Mouse (Mus musculus) hindbrain, embryonic 12.5 days (tissue): ENCODE results near the gene Atg16l2. TPM values are rescaled to one million over a fixed set of nuclear protein-coding genes. Genes with fewer than 3 reads are reported as not detected.

ENCODE experiments used
- ATAC-seq: fragments of 200-750 bp; cut with Nextera tagmentation; 2 replicates; pipeline ENCODE4 v1.8.0; 2017; ENCODE audit warnings: moderate TSS enrichment; ENCODE audit not compliant: low FRiP score
- H3K27ac ChIP-seq: fragments of 300-500 bp; sonication (generic); 2 replicates; pipeline ENCODE4 v1.5.1; 2016; ENCODE audit warnings: mild to moderate bottlenecking
- H3K27me3 ChIP-seq: fragments of 300-500 bp; sonication (generic); 2 replicates; pipeline ENCODE4 v1.6.1; 2016; ENCODE audit warnings: mild to moderate bottlenecking
- H3K36me3 ChIP-seq: fragments of 300-500 bp; sonication (generic); 2 replicates; pipeline ENCODE4 v1.6.1; 2016; ENCODE audit warnings: mild to moderate bottlenecking
- H3K4me1 ChIP-seq: fragments of 300-500 bp; sonication (generic); 2 replicates; pipeline ENCODE4 v1.6.1; 2016
- H3K4me2 ChIP-seq: fragments of 300-500 bp; sonication (generic); replicated peaks from 2 replicates; pipeline ENCODE4 v1.6.1; 2016; ENCODE audit warnings: mild to moderate bottlenecking
- H3K4me3 ChIP-seq: fragments of 300-500 bp; sonication (generic); 2 replicates; pipeline ENCODE4 v1.5.1; 2016; ENCODE audit warnings: mild to moderate bottlenecking
- H3K9ac ChIP-seq: fragments of 300-500 bp; sonication (generic); 2 replicates; pipeline ENCODE4 v1.6.1; 2016; ENCODE audit warnings: mild to moderate bottlenecking, moderate library complexity
- H3K9me3 ChIP-seq: fragments of 300-500 bp; sonication (generic); replicated peaks from 2 replicates; pipeline ENCODE4 v1.6.1; 2016; ENCODE audit warnings: mild to moderate bottlenecking
- WGBS: fragments of 180-500 bp; shearing (Covaris S2); methylation state at CpG from one replicate; pipeline ENCODE4 v1.1.7; 2016; 5-methylcytosine and 5-hydroxymethylcytosine counted together
- polyA plus RNA-seq: library from polyadenylated mRNA; unstranded; fragments of >200 nt; fragmentation: Nextera tagmentation; extraction: Ambion mirVana; gene quantifications from 2 replicates; pipeline ENCODE4 v1.2.1, GENCODE M21; 2016

Atg16l2 gene
- polyA plus RNA-seq, 1 experiment from 2014 or later = 14.7 TPM

DNA sequence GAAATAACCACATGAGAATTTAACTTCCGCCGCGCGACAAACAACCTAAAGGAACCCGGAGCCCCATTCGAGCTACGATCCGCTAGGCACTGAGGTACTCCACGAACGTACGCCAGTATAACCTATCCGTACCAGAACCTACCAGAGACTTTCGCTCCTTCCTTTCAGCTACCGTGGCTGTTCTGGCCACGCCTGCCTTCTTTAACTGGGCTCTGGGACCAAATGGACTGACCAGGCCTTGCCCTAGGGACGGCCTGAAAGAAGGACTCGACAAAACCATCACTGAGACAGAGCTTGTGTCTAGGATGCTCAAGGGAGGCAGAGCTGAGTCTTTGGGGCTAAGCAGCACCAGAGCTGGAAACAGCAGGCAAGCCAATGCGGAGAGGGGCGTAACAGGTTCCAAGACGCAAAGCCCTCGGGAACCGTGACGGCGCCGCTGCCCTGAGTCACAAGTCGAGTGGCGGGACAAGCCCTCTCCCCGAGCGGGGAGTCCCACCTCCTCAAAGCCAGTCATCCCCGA lies 630 bp downstream of the Atg16l2 start:
- H3K36me3 ChIP-seq = no peaks in the 10 kb centered on the region
- peaks cover 17% of the 10 kb centered on the region for H3K4me1 ChIP-seq
- H3K9ac ChIP-seq = peak overlapping the region; percentile 63
- no peaks in the 10 kb centered on the region for H3K9me3 ChIP-seq
- H3K27ac ChIP-seq = 0 out of 2 replicates have a peak overlapping the region, but pooled peaks have one; percentile 1
- WGBS = under 1% methylated on average over 30 of the region's 30 CpGs
- H3K27me3 ChIP-seq = peaks cover 31% of the 10 kb centered on the region
- ATAC-seq = peak; percentile 4; the same call in 1 of the 2 replicates
- H3K4me3 ChIP-seq = peak overlapping the region; percentile 60
- H3K4me2 ChIP-seq = peak overlapping the region; percentile 76

DNA sequence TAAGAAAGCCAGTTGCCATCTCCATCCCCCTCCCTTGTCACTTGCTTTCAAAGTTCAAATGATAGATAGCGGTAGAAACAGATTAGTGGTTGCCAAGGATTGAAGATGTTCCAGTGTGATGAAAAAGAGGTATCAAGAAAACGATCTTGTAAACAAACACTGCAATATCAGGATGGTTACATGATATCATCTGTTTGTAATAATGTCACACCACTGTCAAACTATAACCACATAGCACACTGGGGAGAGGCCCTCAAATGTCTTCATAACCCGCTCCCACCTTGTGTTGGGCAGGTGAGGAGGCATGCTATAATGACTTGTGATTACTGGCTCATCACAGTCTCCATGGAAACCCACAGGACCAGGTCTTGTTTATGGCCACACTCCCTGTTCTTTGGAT lies 3.7 kb downstream of the Atg16l2 start:
- no peak for ATAC-seq
- H3K27ac ChIP-seq = no peak overlapping the region
- H3K9me3 ChIP-seq = no peaks in the 10 kb centered on the region
- no peaks in the 10 kb centered on the region for H3K36me3 ChIP-seq
- 87% methylated on average over 3 of the region's 3 CpGs for WGBS
- H3K4me3 ChIP-seq = no peak overlapping the region
- H3K27me3 ChIP-seq = peaks cover 31% of the 10 kb centered on the region
- H3K9ac ChIP-seq = no peak overlapping the region
- H3K4me1 ChIP-seq = peaks cover 21% of the 10 kb centered on the region
- H3K4me2 ChIP-seq = no peak overlapping the region

DNA sequence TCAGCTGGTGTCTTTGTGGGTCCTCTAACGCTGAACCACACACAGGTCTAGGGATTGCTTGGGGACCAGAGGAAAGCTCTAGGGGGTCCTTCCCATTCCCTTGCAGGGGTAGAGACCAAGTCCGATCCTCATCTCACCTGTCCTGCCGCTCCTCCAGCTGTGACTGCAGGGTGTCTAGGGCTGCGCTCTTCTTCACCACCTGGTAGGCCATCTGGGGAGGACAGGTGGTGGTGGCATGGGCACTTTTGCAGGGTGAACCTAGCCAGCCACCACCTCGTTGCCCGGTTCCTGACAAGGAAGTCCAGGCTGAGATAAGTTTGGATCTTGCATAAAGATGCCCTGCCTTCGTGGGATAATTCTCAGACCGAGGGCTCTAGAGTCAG lies 5.0 kb downstream of the Atg16l2 start:
- Histone ChIP-seq H3K4me3 (peak overlapping the region; percentile 29), H3K27me3 (peaks cover 31% of the 10 kb centered on the region), H3K27ac (0 out of 2 replicates have a peak overlapping the region, but pooled peaks have one; percentile 17), H3K4me1 (peaks cover 15% of the 10 kb centered on the region), H3K4me2 (peak overlapping the region; percentile 63), H3K36me3 (no peaks in the 10 kb centered on the region), H3K9ac (peak overlapping the region; percentile 61), H3K9me3 (no peaks in the 10 kb centered on the region)
- 24% methylated on average over 8 of the region's 8 CpGs for WGBS
- ATAC-seq = no peak

DNA sequence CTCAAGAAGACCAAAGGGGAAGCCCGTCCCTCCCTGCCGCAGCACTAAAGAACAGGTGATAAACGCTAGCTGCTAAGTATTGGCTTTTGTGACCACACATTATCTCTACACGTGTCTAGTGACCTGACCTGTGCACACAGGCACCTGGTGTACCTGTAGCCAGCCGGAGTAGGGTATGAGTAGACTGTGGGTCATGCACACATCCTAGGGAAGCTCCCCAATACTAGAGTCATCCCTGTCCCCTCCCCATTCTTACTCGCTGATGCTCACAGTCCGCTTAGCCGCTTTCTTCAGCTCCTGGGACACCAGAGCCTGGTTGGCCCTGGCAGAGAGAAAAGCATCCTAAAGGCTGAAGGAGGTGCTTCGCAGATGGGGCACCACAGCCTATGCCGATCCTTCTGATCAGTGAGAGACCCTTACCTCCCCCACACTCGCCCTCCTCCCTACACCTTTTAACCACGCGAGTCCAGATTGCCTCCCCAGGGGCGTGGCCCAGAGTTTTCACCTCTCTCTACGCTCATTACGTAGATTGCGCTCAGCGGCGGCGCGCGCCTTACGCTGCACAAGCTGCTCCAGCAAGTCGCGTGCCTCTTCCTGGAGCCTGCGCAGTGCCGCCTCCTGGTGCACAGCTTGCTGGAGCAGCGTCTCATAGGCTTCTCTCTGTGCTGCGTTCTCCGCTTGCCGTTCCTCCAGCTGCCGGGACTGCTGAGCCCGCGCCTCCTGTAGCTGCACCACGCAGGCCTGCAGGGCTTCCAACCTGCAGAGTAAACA lies 5.6 kb downstream of the Atg16l2 start:
- peaks cover 15% of the 10 kb centered on the region for H3K4me1 ChIP-seq
- peak overlapping the region; percentile 61 for H3K9ac ChIP-seq
- 11% methylated on average over 35 of the region's 35 CpGs for WGBS
- H3K4me2 ChIP-seq = peak overlapping the region; percentile 63
- no peaks in the 10 kb centered on the region for H3K9me3 ChIP-seq
- peak overlapping the region; percentile 29 for H3K4me3 ChIP-seq
- H3K27ac ChIP-seq = 0 out of 2 replicates have a peak overlapping the region, but pooled peaks have one; percentile 17
- peak; percentile 81 for ATAC-seq
- peaks cover 31% of the 10 kb centered on the region for H3K27me3 ChIP-seq
- no peaks in the 10 kb centered on the region for H3K36me3 ChIP-seq

DNA sequence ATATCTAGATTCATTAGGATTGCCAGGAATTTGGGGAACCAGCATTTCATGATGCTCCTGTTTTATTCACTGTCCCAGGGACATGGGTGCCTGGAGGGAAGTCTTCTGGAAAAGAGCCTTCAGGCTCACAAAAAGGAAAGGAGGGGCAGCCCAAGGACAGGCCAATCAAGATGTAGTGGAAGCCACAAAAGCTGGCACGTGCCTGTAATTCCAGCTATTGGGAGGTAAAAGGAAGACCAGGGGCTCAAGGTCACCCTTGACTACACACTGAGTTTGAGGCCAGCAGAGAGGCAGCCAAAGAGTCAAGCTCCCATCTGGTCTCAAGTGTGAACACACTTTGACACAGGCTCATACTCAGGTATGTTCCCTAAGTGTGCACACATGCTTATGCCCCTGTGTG lies 6.6 kb downstream of the Atg16l2 start:
- WGBS = 60% methylated on average over 1 of the region's 1 CpGs
- no peak for ATAC-seq
- Histone ChIP-seq H3K4me1 (peaks cover 11% of the 10 kb centered on the region), H3K9me3 (no peaks in the 10 kb centered on the region), H3K4me3 (no peak overlapping the region), H3K9ac (no peak overlapping the region), H3K4me2 (no peak overlapping the region), H3K27ac (no peak overlapping the region), H3K27me3 (peaks cover 28% of the 10 kb centered on the region), H3K36me3 (peaks cover 3% of the 10 kb centered on the region; the same call in 1 of the 2 replicates)

DNA sequence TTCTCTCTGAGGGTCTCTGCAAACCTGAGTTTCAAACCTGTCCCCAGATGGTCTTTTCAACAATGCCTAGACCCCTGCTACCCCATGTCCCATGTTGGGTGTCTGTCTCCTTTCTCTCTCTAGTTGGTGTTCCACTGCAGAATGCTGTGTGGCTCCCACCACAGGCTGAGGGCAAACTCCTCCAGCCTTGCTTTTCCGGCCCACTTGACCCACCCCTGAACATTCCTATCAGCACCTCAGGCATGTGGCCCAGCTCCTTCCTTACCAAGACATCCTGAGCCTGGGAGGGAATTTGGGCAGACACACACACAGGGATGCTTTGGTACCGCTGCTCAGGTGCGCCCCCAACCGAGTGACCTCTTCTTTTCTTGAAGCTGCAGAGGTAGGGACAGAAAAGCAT lies 8.4 kb downstream of the Atg16l2 start:
- ATAC-seq = no peak
- peaks cover 11% of the 10 kb centered on the region for H3K4me1 ChIP-seq
- WGBS = 42% methylated on average over 4 of the region's 4 CpGs

DNA sequence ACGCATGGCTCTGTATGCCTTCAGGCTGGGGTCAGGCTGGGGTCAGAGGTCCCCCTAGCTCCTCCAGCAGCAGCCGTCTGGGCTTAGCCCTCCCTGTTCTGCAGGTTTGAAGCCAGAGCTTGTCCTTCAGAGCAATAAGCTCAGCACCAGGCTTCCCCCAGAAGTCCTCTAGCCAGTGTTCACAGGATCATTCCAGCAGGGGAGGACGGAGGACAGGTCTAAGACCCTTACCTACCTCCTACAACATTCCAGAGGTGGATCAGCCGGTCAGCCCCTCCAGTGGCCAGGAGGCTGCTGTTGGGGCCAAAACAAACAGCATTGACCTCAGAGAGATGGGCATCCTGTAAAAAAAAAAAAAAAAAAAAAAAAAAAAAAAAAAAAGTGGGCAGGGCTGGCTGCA lies 8.9 kb downstream of the Atg16l2 start:
- WGBS = 58% methylated on average over 4 of the region's 4 CpGs
- Histone ChIP-seq H3K36me3 (peaks cover 12% of the 10 kb centered on the region; the same call in 1 of the 2 replicates), H3K4me2 (no peak overlapping the region), H3K27me3 (peaks cover 13% of the 10 kb centered on the region), H3K4me3 (no peak overlapping the region), H3K27ac (no peak overlapping the region), H3K9me3 (no peaks in the 10 kb centered on the region), H3K4me1 (peaks cover 11% of the 10 kb centered on the region), H3K9ac (no peak overlapping the region)
- no peak for ATAC-seq

More for the DNA sequence above, 8.4 kb downstream of the Atg16l2 start:
- Histone ChIP-seq H3K27ac (no peak overlapping the region), H3K4me3 (no peak overlapping the region), H3K4me2 (no peak overlapping the region), H3K27me3 (peaks cover 13% of the 10 kb centered on the region), H3K9ac (no peak overlapping the region), H3K36me3 (peaks cover 12% of the 10 kb centered on the region; the same call in 1 of the 2 replicates), H3K9me3 (no peaks in the 10 kb centered on the region)

DNA sequence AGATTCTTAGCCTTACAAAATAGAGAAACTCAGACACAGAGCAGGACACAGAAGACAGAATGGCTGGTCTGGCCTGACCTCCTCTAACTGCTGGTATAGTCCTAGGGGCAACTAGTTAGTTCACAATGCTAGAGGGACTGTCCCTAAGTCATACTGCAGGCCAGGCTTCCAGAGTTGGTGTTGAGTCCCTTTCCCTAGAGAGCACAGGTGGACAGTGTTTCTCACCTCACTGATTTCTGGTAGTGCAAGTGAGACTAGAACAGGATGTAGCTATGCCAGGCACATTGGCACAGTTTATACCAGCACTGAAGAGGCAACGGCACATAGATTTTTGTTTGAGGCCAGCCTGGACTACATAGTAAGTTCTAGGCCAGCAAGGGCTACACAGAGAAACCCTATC lies 9.4 kb downstream of the Atg16l2 start:
- WGBS = 93% methylated on average over 1 of the region's 1 CpGs
- peaks cover 12% of the 10 kb centered on the region; the same call in 1 of the 2 replicates for H3K36me3 ChIP-seq
- H3K27me3 ChIP-seq = peaks cover 8% of the 10 kb centered on the region
- no peak for ATAC-seq
- H3K9me3 ChIP-seq = no peaks in the 10 kb centered on the region
- H3K9ac ChIP-seq = no peak overlapping the region
- peaks cover 11% of the 10 kb centered on the region for H3K4me1 ChIP-seq
- H3K4me2 ChIP-seq = no peak overlapping the region
- H3K4me3 ChIP-seq = no peak overlapping the region
- no peak overlapping the region for H3K27ac ChIP-seq

DNA sequence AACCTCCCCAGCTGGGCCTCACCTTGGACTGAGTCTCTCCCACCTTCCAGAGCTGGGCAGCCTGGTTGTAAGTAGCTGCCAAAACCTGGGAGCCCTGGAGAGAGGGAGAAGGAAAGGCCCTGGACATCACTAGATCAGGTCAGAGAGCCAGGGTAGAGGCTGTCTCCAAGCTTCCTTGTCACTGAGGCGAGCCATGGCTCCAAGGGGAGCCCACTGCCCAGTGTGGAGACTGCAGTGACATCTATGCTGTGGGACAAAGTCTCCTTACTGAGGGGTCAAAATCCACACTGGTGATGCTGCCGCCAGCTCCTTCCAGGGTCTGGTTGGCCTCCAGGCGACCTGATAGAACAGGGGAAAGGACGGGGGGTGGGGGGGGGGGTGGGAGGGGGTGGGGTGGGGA lies 10.0 kb downstream of the Atg16l2 start:
- H3K9me3 ChIP-seq = no peaks in the 10 kb centered on the region
- no peak for ATAC-seq
- no peak overlapping the region for H3K4me2 ChIP-seq
- no peak overlapping the region for H3K4me3 ChIP-seq
- H3K9ac ChIP-seq = no peak overlapping the region
- H3K27ac ChIP-seq = no peak overlapping the region
- H3K27me3 ChIP-seq = 0 out of 2 replicates have a peak, but pooled peaks cover 3% of the 10 kb centered on the region
- H3K4me1 ChIP-seq = peaks cover 10% of the 10 kb centered on the region
- H3K36me3 ChIP-seq = peaks cover 12% of the 10 kb centered on the region; the same call in 1 of the 2 replicates
- WGBS = 72% methylated on average over 4 of the region's 4 CpGs

DNA sequence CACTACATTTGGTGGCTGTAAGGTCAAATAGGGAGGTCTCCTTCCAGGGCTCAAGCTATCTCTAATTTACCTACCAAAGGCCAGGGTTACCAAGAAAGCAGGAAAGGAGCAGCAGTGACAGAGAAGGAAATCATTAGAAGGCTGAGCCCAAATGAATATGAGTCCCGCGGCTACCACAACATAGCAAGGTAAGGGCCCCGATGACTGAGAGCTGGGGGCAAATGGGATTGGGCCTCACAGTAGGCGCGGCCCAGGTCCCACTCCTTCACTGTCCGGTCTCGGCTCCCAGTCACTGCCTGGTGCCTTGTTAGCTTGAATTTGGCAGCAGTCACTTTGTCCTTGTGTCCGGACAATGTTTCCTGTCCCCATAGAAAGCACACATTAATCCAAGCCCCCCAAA lies 10.4 kb downstream of the Atg16l2 start:
- Histone ChIP-seq H3K27me3 (no peaks in the 10 kb centered on the region), H3K4me1 (peaks cover 6% of the 10 kb centered on the region; the same call in 1 of the 2 replicates), H3K27ac (no peak overlapping the region), H3K4me2 (no peak overlapping the region), H3K9me3 (no peaks in the 10 kb centered on the region), H3K4me3 (no peak overlapping the region), H3K36me3 (peaks cover 12% of the 10 kb centered on the region; the same call in 1 of the 2 replicates), H3K9ac (no peak overlapping the region)
- ATAC-seq = no peak
- 91% methylated on average over 8 of the region's 8 CpGs for WGBS

DNA sequence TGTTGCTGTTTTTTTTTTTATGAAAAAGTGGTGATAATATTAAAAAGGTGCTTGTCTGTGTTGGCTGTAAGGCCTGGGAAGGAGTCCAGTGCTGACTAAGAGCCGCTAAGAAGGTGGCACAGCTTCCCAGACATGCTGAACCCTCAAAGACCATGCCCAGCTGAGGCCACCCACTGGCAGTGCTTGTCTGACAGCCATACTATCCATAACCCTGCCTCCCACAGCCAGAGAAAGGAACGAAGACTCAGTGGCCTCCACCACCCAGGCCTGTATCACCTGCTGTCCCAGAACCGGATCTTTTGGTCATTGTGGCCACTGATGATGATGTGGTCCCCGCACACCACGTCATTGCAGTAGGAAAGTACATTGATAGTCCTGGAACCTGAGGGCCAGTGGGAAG lies 10.8 kb downstream of the Atg16l2 start:
- H3K27ac ChIP-seq = no peak overlapping the region
- ATAC-seq = no peak
- H3K36me3 ChIP-seq = peaks cover 12% of the 10 kb centered on the region; the same call in 1 of the 2 replicates
- H3K4me1 ChIP-seq = peaks cover 2% of the 10 kb centered on the region; the same call in 1 of the 2 replicates
- H3K27me3 ChIP-seq = no peaks in the 10 kb centered on the region
- no peak overlapping the region for H3K4me3 ChIP-seq
- WGBS = 87% methylated on average over 5 of the region's 5 CpGs
- no peak overlapping the region for H3K4me2 ChIP-seq
- H3K9ac ChIP-seq = no peak overlapping the region
- no peaks in the 10 kb centered on the region for H3K9me3 ChIP-seq

DNA sequence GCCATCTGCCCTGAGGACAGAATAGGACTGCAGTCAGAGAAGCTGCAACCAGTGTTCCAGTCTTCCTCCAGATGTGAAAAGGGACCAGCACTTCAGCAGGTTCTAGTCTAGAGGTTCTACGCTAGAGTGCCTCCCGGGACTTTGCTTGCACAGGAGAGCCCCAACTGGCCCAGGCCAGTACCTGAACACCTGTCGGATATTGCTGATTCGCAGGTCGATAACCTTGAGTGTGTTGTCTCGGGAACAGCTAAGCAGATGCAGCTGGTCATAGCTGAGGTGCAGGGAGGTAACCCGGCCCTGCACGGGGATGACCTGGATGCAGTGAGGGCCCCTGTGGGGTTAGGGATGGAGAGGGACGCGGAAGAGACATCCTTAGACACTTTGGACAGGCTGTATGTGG lies 11.7 kb downstream of the Atg16l2 start:
- Histone ChIP-seq H3K4me3 (no peak overlapping the region), H3K4me1 (no peaks in the 10 kb centered on the region), H3K4me2 (no peak overlapping the region), H3K9ac (no peak overlapping the region), H3K27ac (no peak overlapping the region), H3K9me3 (no peaks in the 10 kb centered on the region), H3K27me3 (no peaks in the 10 kb centered on the region), H3K36me3 (peaks cover 15% of the 10 kb centered on the region; the same call in 1 of the 2 replicates)
- ATAC-seq = no peak
- WGBS = 92% methylated on average over 10 of the region's 10 CpGs
